Mouse (Mus musculus): ENCODE data around the gene Lpcat2.

- no peak for TF ChIP-seq CHD2 (IDR thresholded peaks at IDR 0.05; ENCODE audit: low read length)
- TF ChIP-seq MAFK (IDR thresholded peaks at IDR 0.05; ENCODE audit: borderline replicate concordance, low read depth, low read length), result no peak
- no peak for TF ChIP-seq ZMIZ1 (IDR thresholded peaks at IDR 0.05; ENCODE audit: low read depth, low read length)
- no peak for TF ChIP-seq UBTF (IDR thresholded peaks at IDR 0.05; ENCODE audit: borderline replicate concordance, insufficient read depth, low read depth, low read length)
- no peak for TF ChIP-seq MAZ (IDR thresholded peaks at IDR 0.05; ENCODE audit: low read depth, low read length)
- TF ChIP-seq CTCF (IDR thresholded peaks at IDR 0.05 in 2 of 3, conservative IDR thresholded peaks at IDR 0.05 in 1 of 3; ENCODE audit: control insufficient read depth in 1 of 3, insufficient read depth in 1 of 3, low read depth in 2 of 3, low read length in 3 of 3, poor library complexity in 1 of 3, severe bottlenecking in 1 of 3), result peak; percentile 64 to 99 (median 87)
- TF ChIP-seq ETS1 (IDR thresholded peaks at IDR 0.05; ENCODE audit: low read depth, low read length), result no peak
- TF ChIP-seq ZC3H11A (IDR thresholded peaks at IDR 0.05; ENCODE audit: low read depth, low read length), result peak; percentile 97
- no peak for TF ChIP-seq TCF12 (IDR thresholded peaks at IDR 0.05; ENCODE audit: low read depth, low read length)
- TF ChIP-seq MXI1 (IDR thresholded peaks at IDR 0.05; ENCODE audit: low read depth, low read length), result no peak
- no peak for TF ChIP-seq BHLHE40 (IDR thresholded peaks at IDR 0.05; ENCODE audit: borderline replicate concordance, low read depth, low read length)
- no peak for TF ChIP-seq POLR2A (IDR thresholded peaks at IDR 0.05; ENCODE audit: control insufficient read depth in 1 of 2, insufficient read depth in 1 of 2, low read depth in 1 of 2, low read length in 2 of 2, poor library complexity in 1 of 2)
- no peak for TF ChIP-seq NRF1 (IDR thresholded peaks at IDR 0.05; ENCODE audit: insufficient read depth, low read depth, low read length, poor library complexity, severe bottlenecking)
- no peak for TF ChIP-seq RCOR1 (IDR thresholded peaks at IDR 0.05; ENCODE audit: low read depth, low read length)
Observed at GRCm38 (mm10) chr8:92817928-92818818, 37.0 kb upstream of the Lpcat2 start.

Measured in MEL (cell line).